Mouse (Mus musculus): ENCODE data around the gene Hist1h2bc. TPM values are rescaled to one million over a fixed set of nuclear protein-coding genes. Genes with fewer than 3 reads are reported as not detected.
A peak's percentile ranks its signal among the peaks of the same experiment; 100 is the strongest.

Gene Hist1h2bc
- polyA plus RNA-seq, 1 experiment from 2014 or later = 65.3 TPM

GRCm38 (mm10) chr13:23740256-23740840 is 56.3 kb downstream of the Hist1h2bc start:
- no peak for ATAC-seq (replicated peaks; ENCODE audit: low FRiP score)
- Histone ChIP-seq H3K27ac (peak overlapping the region; percentile 100), H3K4me2 (peak overlapping the region; percentile 89), H3K4me3 (replicated peaks) (peak overlapping the region; percentile 61), H3K9me3 (replicated peaks) (no peaks in the 10 kb centered on the region), H3K27me3 (no peaks in the 10 kb centered on the region), H3K4me1 (peaks cover 19% of the 10 kb centered on the region), H3K9ac (peak overlapping the region; percentile 80), H3K36me3 (no peaks in the 10 kb centered on the region)
- WGBS = 22% methylated on average over 13 of the region's 13 CpGs

- H3K36me3 ChIP-seq = no peaks in the 10 kb centered on the region
- H3K9me3 ChIP-seq (replicated peaks) = no peaks in the 10 kb centered on the region
- ATAC-seq (replicated peaks; ENCODE audit: low FRiP score) = no peak
- H3K4me3 ChIP-seq (replicated peaks) = peak overlapping the region; percentile 61
- peak overlapping the region; percentile 89 for H3K4me2 ChIP-seq
- peaks cover 19% of the 10 kb centered on the region for H3K4me1 ChIP-seq
- peak overlapping the region; percentile 100 for H3K27ac ChIP-seq
- H3K9ac ChIP-seq = peak overlapping the region; percentile 80; the same call in 1 of the 2 replicates
- H3K27me3 ChIP-seq = no peaks in the 10 kb centered on the region
- WGBS = 47% methylated on average over 5 of the region's 5 CpGs
Measured at GRCm38 (mm10) chr13:23740910-23741309, 56.9 kb downstream of the Hist1h2bc start.

GRCm38 (mm10) chr13:23742007-23742406 is 58.0 kb downstream of the Hist1h2bc start:
- Histone ChIP-seq H3K36me3 (no peaks in the 10 kb centered on the region), H3K27me3 (no peaks in the 10 kb centered on the region), H3K4me2 (no peak overlapping the region), H3K9ac (no peak overlapping the region), H3K27ac (no peak overlapping the region), H3K4me1 (peaks cover 19% of the 10 kb centered on the region), H3K9me3 (replicated peaks) (no peaks in the 10 kb centered on the region), H3K4me3 (replicated peaks) (no peak overlapping the region)
- no peak for ATAC-seq (replicated peaks; ENCODE audit: low FRiP score)

Small RNA genes lying within 50 kb of the gene (microRNA-seq; reads per million reads assigned to microRNA genes)
- gene Gm44350 = not detected

Other genes starting within 250 kb of the Hist1h2bc start
- 0.08 and 0.12 TPM in 2 replicates for gene Btn1a1, start 218.3 kb upstream of the Hist1h2bc start, polyA plus RNA-seq (2015; fragmentation: Nextera tagmentation; extraction: Ambion mirVana)
- gene Btn2a2, start 195.3 kb upstream of the Hist1h2bc start, polyA plus RNA-seq (2015; fragmentation: Nextera tagmentation; extraction: Ambion mirVana) = 0.55 and 0.71 TPM in 2 replicates
- gene Hist1h4h, start 153.1 kb upstream of the Hist1h2bc start, polyA plus RNA-seq (2015; fragmentation: Nextera tagmentation; extraction: Ambion mirVana) = 7.5 and 7.8 TPM in 2 replicates
- gene Hist1h2af, start 150.3 kb upstream of the Hist1h2bc start, polyA plus RNA-seq (2015; fragmentation: Nextera tagmentation; extraction: Ambion mirVana) = 3.3 and 7.3 TPM in 2 replicates
- gene Hist1h3g, start 148.8 kb upstream of the Hist1h2bc start, polyA plus RNA-seq (2015; fragmentation: Nextera tagmentation; extraction: Ambion mirVana) = 6.6 and 6.9 TPM in 2 replicates
- gene Hist1h2bh, start 140.8 kb upstream of the Hist1h2bc start, polyA plus RNA-seq (2015; fragmentation: Nextera tagmentation; extraction: Ambion mirVana) = 0.91 and 1.1 TPM in 2 replicates
- gene Hist1h3f, start 140.1 kb upstream of the Hist1h2bc start, polyA plus RNA-seq (2015; fragmentation: Nextera tagmentation; extraction: Ambion mirVana) = 0.86 and 1.3 TPM in 2 replicates
- gene Hist1h4f, start 132.6 kb upstream of the Hist1h2bc start, polyA plus RNA-seq (2015; fragmentation: Nextera tagmentation; extraction: Ambion mirVana) = 0.96 and 1.3 TPM in 2 replicates
- 0.66 and 0.67 TPM in 2 replicates for gene Hist1h1d, start 130.9 kb upstream of the Hist1h2bc start, polyA plus RNA-seq (2015; fragmentation: Nextera tagmentation; extraction: Ambion mirVana)
- 6.5 and 6.7 TPM in 2 replicates for gene Hist1h3e, start 121.8 kb upstream of the Hist1h2bc start, polyA plus RNA-seq (2015; fragmentation: Nextera tagmentation; extraction: Ambion mirVana)
- gene Hist1h2ae, start 113.0 kb upstream of the Hist1h2bc start, polyA plus RNA-seq (2015; fragmentation: Nextera tagmentation; extraction: Ambion mirVana) = 84.7 and 118 TPM in 2 replicates
- 10.6 and 10.9 TPM in 2 replicates for gene Hist1h2bg, start 112.8 kb upstream of the Hist1h2bc start, polyA plus RNA-seq (2015; fragmentation: Nextera tagmentation; extraction: Ambion mirVana)
- 6.0 and 6.9 TPM in 2 replicates for gene Hist1h2bf, start 110.0 kb upstream of the Hist1h2bc start, polyA plus RNA-seq (2015; fragmentation: Nextera tagmentation; extraction: Ambion mirVana)
- gene Hist1h2ad, start 109.8 kb upstream of the Hist1h2bc start, polyA plus RNA-seq (2015; fragmentation: Nextera tagmentation; extraction: Ambion mirVana) = 3.6 TPM in 2 replicates
- gene Hist1h3d, start 108.4 kb upstream of the Hist1h2bc start, polyA plus RNA-seq (2015; fragmentation: Nextera tagmentation; extraction: Ambion mirVana) = 6.5 and 7.5 TPM in 2 replicates
- gene Hist1h4d, start 102.6 kb upstream of the Hist1h2bc start, polyA plus RNA-seq (2015; fragmentation: Nextera tagmentation; extraction: Ambion mirVana) = 123 and 142 TPM in 2 replicates
- gene Hist1h2be, start 63.1 kb upstream of the Hist1h2bc start, polyA plus RNA-seq (2015; fragmentation: Nextera tagmentation; extraction: Ambion mirVana) = 3.1 and 3.7 TPM in 2 replicates
- gene Hist1h1e, start 61.6 kb upstream of the Hist1h2bc start, polyA plus RNA-seq (2015; fragmentation: Nextera tagmentation; extraction: Ambion mirVana) = 19.7 and 21.1 TPM in 2 replicates
- gene Hist1h2ac, start 251 bp upstream of the Hist1h2bc start, polyA plus RNA-seq (2015; fragmentation: Nextera tagmentation; extraction: Ambion mirVana) = 1.3 and 1.5 TPM in 2 replicates
- gene Hist1h1t, start 11.6 kb downstream of the Hist1h2bc start, polyA plus RNA-seq (2015; fragmentation: Nextera tagmentation; extraction: Ambion mirVana) = 0.31 TPM in 1 of 2 replicates, not detected in the other
- 7.5 and 8.5 TPM in 2 replicates for gene Hist1h4c, start 14.3 kb downstream of the Hist1h2bc start, polyA plus RNA-seq (2015; fragmentation: Nextera tagmentation; extraction: Ambion mirVana)
- gene Hfe, start 26.7 kb downstream of the Hist1h2bc start, polyA plus RNA-seq (2015; fragmentation: Nextera tagmentation; extraction: Ambion mirVana) = 6.4 and 7.7 TPM in 2 replicates
- gene Hist1h1c, start 54.6 kb downstream of the Hist1h2bc start, polyA plus RNA-seq (2015; fragmentation: Nextera tagmentation; extraction: Ambion mirVana) = 24.1 and 27.2 TPM in 2 replicates
- gene Hist1h3c, start 61.4 kb downstream of the Hist1h2bc start, polyA plus RNA-seq (2015; fragmentation: Nextera tagmentation; extraction: Ambion mirVana) = 12.6 and 13.5 TPM in 2 replicates
- gene Hist1h2bb, start 62.5 kb downstream of the Hist1h2bc start, polyA plus RNA-seq (2015; fragmentation: Nextera tagmentation; extraction: Ambion mirVana) = 3.8 and 4.5 TPM in 2 replicates
- 39.2 and 44.8 TPM in 2 replicates for gene Hist1h2ab, start 66.9 kb downstream of the Hist1h2bc start, polyA plus RNA-seq (2015; fragmentation: Nextera tagmentation; extraction: Ambion mirVana)
- 10.8 and 11.3 TPM in 2 replicates for gene Hist1h3b, start 68.1 kb downstream of the Hist1h2bc start, polyA plus RNA-seq (2015; fragmentation: Nextera tagmentation; extraction: Ambion mirVana)
- 5.4 and 6.4 TPM in 2 replicates for gene Hist1h4b, start 72.8 kb downstream of the Hist1h2bc start, polyA plus RNA-seq (2015; fragmentation: Nextera tagmentation; extraction: Ambion mirVana)
- 0.35 TPM in 1 of 2 replicates, not detected in the other for gene Hist1h4a, start 77.0 kb downstream of the Hist1h2bc start, polyA plus RNA-seq (2015; fragmentation: Nextera tagmentation; extraction: Ambion mirVana)
- 8.0 and 9.4 TPM in 2 replicates for gene Hist1h3a, start 78.2 kb downstream of the Hist1h2bc start, polyA plus RNA-seq (2015; fragmentation: Nextera tagmentation; extraction: Ambion mirVana)
- gene Hist1h1a, start 79.5 kb downstream of the Hist1h2bc start, polyA plus RNA-seq (2015; fragmentation: Nextera tagmentation; extraction: Ambion mirVana) = 2.3 and 3.1 TPM in 2 replicates
- gene Trim38, start 85.7 kb downstream of the Hist1h2bc start, polyA plus RNA-seq (2015; fragmentation: Nextera tagmentation; extraction: Ambion mirVana) = not detected in 2 replicates
- gene Slc17a2, start 122.8 kb downstream of the Hist1h2bc start, polyA plus RNA-seq (2015; fragmentation: Nextera tagmentation; extraction: Ambion mirVana) = 0.10 and 0.12 TPM in 2 replicates
- gene Slc17a3, start 155.2 kb downstream of the Hist1h2bc start, polyA plus RNA-seq (2015; fragmentation: Nextera tagmentation; extraction: Ambion mirVana) = 3.4 and 4.0 TPM in 2 replicates
- gene Slc17a1, start 183.6 kb downstream of the Hist1h2bc start, polyA plus RNA-seq (2015; fragmentation: Nextera tagmentation; extraction: Ambion mirVana) = 9.3 TPM in 2 replicates
- gene Slc17a4, start 230.8 kb downstream of the Hist1h2bc start, polyA plus RNA-seq (2015; fragmentation: Nextera tagmentation; extraction: Ambion mirVana) = 2.7 and 2.9 TPM in 2 replicates
- not detected in 2 replicates for gene Hist1h2ba, start 250.0 kb downstream of the Hist1h2bc start, polyA plus RNA-seq (2015; fragmentation: Nextera tagmentation; extraction: Ambion mirVana)

All from kidney, embryonic 15.5 days (tissue).